Mouse (Mus musculus): ENCODE measurements around the gene Tex261.

Gene Tex261

GRCm38 (mm10) chr6:83762344-83762743, 13.3 kb downstream of the Tex261 start, which contains the start of gene Ankrd53:
TSS of gene Ankrd53 (plus strand) at chr6:83762644.
- no peak for DNase-seq (ENCODE audit: low spot score in 2 of 2)

DNA sequence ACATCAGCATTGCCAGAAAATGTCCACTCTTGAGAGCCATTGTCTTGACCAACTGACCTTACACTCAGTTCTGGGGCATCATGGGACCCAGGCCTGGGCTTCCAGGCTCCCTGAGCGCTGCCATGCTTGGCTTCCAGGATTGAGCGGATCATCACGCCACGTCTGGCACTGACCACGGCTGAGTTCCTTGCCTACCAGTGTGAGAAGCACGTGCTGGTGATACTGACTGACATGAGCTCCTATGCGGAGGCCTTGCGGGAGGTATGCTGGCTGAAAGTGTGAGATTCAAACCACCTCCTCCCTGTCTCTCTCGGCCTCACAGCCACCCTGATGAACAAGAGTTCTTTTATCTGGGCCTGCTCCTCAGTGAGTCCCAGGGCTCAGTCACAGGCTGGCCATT, 19.6 kb downstream of the Tex261 start:
- DNase-seq (ENCODE audit: low spot score in 2 of 2): no peak

DNA sequence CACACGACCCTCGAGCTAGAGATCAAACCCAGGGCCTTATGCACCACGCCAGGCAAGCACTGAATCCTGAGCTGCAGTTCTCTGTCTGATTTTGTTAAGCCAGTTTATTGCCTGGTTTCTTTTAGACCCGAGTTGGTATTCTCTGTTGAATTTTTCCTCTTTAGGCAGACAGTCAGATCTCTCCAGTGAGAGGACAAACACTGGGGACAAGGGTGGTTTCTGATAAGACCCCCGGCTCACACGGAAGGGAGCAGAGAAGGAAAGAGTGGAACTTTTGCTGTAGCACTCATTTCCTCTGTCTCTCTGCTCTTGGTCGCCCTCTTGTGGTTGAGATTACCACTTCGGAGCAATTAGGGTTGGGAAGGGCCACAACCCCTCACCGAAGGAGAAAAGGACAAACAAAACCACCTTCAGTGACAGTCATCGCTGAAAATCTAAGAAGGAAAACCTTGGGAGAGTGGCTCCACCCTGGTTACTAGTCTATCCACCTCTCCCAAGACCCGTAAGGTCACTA, 25.4 kb downstream of the Tex261 start:
- DNase-seq (ENCODE audit: low spot score in 2 of 2): peak in 1 of 2 experiments; percentile 38

GRCm38 (mm10) chr6:83749286-83749685, 26.3 kb downstream of the Tex261 start:
- DNase-seq (ENCODE audit: low spot score in 2 of 2): no peak

- no peak for DNase-seq (ENCODE audit: low spot score in 2 of 2)
These were observed 30.1 kb downstream of the Tex261 start for GRCm38 (mm10) chr6:83745466-83745865.

- no peak for DNase-seq (ENCODE audit: low spot score in 2 of 2)
These were observed 31.1 kb downstream of the Tex261 start for GRCm38 (mm10) chr6:83744557-83744956.

DNA sequence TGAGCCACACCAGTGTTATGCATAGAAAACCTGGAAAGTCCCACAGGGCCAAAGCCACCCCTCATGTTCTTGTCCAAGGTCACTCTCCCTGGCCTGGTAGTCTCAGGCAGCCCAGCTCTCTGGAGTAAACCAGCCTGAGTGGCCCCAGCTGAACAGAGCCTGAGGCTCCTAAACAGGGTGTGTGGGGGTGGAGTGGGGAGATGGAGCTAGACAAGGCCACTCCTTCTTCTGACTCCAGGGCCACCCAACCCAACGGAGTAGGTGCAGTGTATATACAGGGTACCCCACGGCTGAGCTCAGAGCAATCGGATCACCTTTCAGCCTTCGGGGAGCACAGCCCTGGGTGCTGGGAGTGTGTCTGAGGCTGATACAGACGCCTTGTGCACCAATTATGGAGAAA, 31.5 kb downstream of the Tex261 start:
- no peak for DNase-seq (ENCODE audit: low spot score in 2 of 2)

GRCm38 (mm10) chr6:83743212-83743611, 32.4 kb downstream of the Tex261 start:
- DNase-seq (ENCODE audit: low spot score in 2 of 2): no peak

GRCm38 (mm10) chr6:83742761-83743160, 32.9 kb downstream of the Tex261 start, which contains the start of gene Atp6v1b1:
TSS of gene Atp6v1b1 (plus strand) at chr6:83742990.
- DNase-seq (ENCODE audit: low spot score in 2 of 2): no peak

GRCm38 (mm10) chr6:83738596-83738995, 37.0 kb downstream of the Tex261 start:
- no peak for DNase-seq (ENCODE audit: low spot score in 2 of 2)

- no peak for DNase-seq (ENCODE audit: low spot score in 2 of 2)
These were observed 38.3 kb downstream of the Tex261 start for GRCm38 (mm10) chr6:83737311-83737710.

GRCm38 (mm10) chr6:83731128-83731527, 44.5 kb downstream of the Tex261 start:
- DNase-seq (ENCODE audit: low spot score in 2 of 2): no peak

DNA sequence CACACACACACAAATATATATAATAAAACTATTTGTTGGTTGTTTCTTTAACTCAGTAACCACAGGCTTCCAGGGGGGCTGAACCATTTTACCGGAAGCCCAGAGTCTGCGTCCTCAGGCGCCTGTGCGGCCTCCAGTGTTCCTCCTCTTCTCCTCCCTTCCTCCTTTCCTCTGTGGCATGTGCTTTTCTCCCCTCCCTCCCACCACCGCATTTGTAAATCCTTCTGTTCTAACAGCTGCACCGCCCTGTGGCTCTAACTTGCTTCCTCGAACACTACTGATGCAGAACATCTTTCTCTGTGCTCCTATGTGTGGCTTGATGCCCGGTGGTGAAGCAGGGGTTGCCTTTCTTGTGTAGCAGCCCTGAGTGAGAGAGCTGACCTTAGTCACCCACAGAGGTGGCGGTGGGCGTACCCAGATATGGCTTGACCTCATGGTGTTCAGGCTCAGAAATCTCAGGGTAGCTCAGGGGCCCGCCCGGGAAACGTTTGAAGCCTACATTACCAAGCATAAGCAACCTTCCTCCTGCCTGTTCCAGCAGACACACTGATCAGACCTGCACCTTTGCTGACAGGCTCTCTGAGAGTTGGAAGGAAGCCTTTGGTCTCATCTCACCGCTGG, 46.2 kb downstream of the Tex261 start:
- DNase-seq (ENCODE audit: low spot score in 2 of 2): no peak

- no peak for DNase-seq (ENCODE audit: low spot score in 2 of 2)
These were observed 47.1 kb downstream of the Tex261 start for GRCm38 (mm10) chr6:83728488-83728887.

GRCm38 (mm10) chr6:83727178-83727577, 48.4 kb downstream of the Tex261 start:
- DNase-seq (ENCODE audit: low spot score in 2 of 2): no peak

GRCm38 (mm10) chr6:83722526-83722925, 53.1 kb downstream of the Tex261 start:
- no peak for DNase-seq (ENCODE audit: low spot score in 2 of 2)

Data from frontal cortex, postnatal 14 days (tissue).